Mouse (Mus musculus) neural tube, embryonic 12.5 days (tissue): ENCODE measurements at regions not wholly inside any gene's neighbourhood (a gene's known extent, or its start where the extent isn't known, plus 50 kb on each side); places are given as distances from the start of the nearest gene placed in this dataset.
A peak's percentile ranks its signal among the peaks of the same experiment; 100 is the strongest.

Experiments
- ATAC-seq: fragments of 200-750 bp; cut with Nextera tagmentation; 2 replicates; pipeline ENCODE4 v1.8.0; 2017; ENCODE audit warnings: low read depth, mild to moderate bottlenecking, moderate TSS enrichment, moderate library complexity; ENCODE audit not compliant: low FRiP score
- H3K27ac ChIP-seq: fragments of 300-500 bp; sonication (generic); 2 replicates; pipeline ENCODE4 v1.5.1; 2016
- H3K27me3 ChIP-seq: fragments of 300-500 bp; sonication (generic); replicated peaks from 2 replicates; pipeline ENCODE4 v1.6.1; 2016; ENCODE audit warnings: mild to moderate bottlenecking
- H3K36me3 ChIP-seq: fragments of 300-500 bp; sonication (generic); 2 replicates; pipeline ENCODE4 v1.6.1; 2016; ENCODE audit warnings: mild to moderate bottlenecking
- H3K4me1 ChIP-seq: fragments of 300-500 bp; sonication (generic); 2 replicates; pipeline ENCODE4 v1.6.1; 2016
- H3K4me2 ChIP-seq: fragments of 300-500 bp; sonication (generic); replicated peaks from 2 replicates; pipeline ENCODE4 v1.6.1; 2016; ENCODE audit warnings: mild to moderate bottlenecking
- H3K4me3 ChIP-seq: fragments of 300-500 bp; sonication (generic); 2 replicates; pipeline ENCODE4 v1.5.1; 2016
- H3K9ac ChIP-seq: fragments of 300-500 bp; sonication (generic); 2 replicates; pipeline ENCODE4 v1.6.1; 2016; ENCODE audit warnings: mild to moderate bottlenecking
- H3K9me3 ChIP-seq: fragments of 300-500 bp; sonication (generic); 2 replicates; pipeline ENCODE4 v1.6.1; 2016; ENCODE audit warnings: mild to moderate bottlenecking
- WGBS: fragments of 180-500 bp; shearing (Covaris S2); methylation state at CpG from one replicate; pipeline ENCODE4 v1.1.7; 2016; 5-methylcytosine and 5-hydroxymethylcytosine counted together

DNA sequence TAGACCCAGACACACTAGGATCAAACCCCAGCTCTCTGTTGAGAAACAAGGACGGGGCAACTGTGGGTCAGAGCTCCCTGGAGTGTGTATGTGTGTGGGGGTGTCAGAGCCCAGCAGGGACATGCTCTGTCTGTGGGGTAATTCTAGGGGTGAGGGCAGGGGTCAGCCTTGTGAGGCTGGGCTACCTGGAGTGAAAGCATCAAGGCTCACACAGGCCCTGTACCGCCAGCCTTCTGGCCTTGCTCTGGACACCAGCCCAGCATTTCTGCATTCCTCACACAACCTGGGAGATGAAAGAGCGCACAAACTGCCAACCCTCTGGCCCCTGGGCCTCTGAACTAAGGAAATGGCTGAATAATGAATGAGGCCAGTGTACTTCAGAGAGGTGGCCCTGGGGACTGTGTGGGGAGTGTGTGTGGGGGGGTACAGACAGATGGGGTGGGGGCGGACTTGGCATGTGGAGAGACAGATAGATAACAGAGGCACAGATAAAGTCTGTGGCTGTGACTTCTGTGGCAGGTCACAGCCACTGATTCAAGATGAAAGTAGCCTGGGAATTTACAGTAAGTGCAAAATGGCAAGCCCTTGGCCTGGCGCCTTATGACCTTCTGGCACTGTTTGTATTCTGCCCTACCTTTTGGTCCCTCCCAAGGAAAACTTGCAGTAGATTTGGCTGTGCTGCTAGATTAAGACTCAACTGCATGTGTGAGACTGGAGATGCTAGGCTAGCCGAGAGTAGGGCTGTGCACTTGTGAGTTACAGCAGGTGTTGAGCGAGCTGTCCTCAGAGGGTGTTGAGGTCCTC lies 135.2 kb upstream of the 4931429L15Rik start:
- no peak overlapping the region for H3K4me3 ChIP-seq
- WGBS: 56% methylated on average over 7 of the region's 7 CpGs
- no peak overlapping the region for H3K4me2 ChIP-seq
- H3K36me3 ChIP-seq: no peaks in the 10 kb centered on the region
- no peak for ATAC-seq
- H3K9ac ChIP-seq: no peak overlapping the region
- no peaks in the 10 kb centered on the region for H3K27me3 ChIP-seq
- H3K9me3 ChIP-seq: no peaks in the 10 kb centered on the region
- peaks cover 10% of the 10 kb centered on the region for H3K4me1 ChIP-seq
- H3K27ac ChIP-seq: no peak overlapping the region

DNA sequence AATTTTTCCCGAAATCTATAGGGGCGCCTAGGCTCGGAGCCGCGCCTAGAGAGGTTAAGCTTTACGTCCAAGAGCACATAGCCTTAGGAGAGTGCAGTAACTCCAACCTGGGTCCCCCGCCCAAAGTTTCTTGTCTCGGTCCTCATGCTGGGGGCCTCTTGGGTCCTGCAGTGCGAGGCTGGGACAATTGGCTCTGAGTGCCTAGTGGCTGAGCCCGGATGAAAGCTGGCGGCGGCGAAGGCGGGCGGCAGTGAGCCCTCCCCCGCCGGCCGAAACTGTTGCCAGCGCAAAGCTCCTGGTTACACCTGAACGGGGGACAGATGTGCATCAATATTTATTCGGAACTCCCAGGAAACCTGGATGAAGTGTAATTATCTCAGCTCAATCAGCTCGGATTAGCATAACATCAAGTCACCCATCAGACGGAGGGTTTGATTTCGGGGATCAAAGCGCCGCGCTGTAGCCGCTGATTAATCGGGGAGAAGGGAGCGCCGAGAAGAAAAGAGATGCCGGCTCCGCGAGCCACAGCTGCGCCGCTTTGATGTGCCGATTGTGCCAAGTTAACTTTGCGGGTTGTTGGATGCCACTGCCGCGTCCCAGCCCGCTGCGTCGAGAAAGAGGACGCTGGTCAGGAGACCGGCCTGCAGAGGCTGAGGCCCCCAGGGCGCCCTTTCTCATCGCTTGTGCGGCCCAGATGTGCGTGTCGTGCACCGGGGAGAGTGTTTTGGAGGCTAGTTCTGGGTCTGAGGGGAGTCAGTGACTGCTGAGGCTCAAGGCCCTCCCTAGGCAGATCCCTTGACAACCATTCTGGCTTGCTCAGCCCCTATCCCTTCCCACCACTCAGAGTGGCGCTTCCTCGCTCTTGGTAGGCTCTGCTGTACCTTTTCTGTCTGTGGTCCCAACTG lies 123.7 kb upstream of the 4931429L15Rik start:
- Histone ChIP-seq H3K9me3 (no peaks in the 10 kb centered on the region), H3K36me3 (no peaks in the 10 kb centered on the region), H3K27me3 (peaks cover 41% of the 10 kb centered on the region), H3K4me1 (peaks cover 12% of the 10 kb centered on the region), H3K9ac (0 out of 2 replicates have a peak overlapping the region, but pooled peaks have one; percentile 22), H3K4me3 (peak overlapping the region; percentile 31), H3K27ac (no peak overlapping the region), H3K4me2 (peak overlapping the region; percentile 75)
- ATAC-seq: no peak
- 1% methylated on average over 53 of the region's 53 CpGs for WGBS

DNA sequence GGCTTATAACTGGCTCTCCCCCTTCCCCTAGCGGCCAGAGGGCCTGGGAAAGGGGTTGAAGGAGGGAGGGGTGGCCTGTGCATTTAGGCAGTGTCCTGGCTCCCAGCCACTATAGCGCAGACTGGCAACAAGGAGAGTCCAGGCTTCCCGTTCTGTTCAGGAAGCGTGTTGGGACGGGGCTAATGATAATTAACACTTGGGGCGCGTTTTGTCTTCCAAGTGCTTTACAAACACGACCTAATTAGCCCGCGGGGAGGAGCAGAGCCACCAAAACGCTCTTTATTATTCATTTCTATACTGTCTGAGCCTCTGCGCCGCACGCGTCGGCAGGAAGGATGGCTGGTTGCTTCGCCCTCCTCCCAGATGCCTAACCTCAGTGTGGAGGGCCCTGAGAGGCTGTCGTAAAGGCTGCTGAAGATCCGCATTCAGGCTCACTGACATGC lies 123.0 kb upstream of the 4931429L15Rik start:
- ATAC-seq: peak; percentile 44; the same call in 1 of the 2 replicates
- no peak overlapping the region for H3K27ac ChIP-seq
- H3K9ac ChIP-seq: 0 out of 2 replicates have a peak overlapping the region, but pooled peaks have one; percentile 22
- H3K27me3 ChIP-seq: peaks cover 41% of the 10 kb centered on the region
- under 1% methylated on average over 19 of the region's 19 CpGs for WGBS
- peak overlapping the region; percentile 75 for H3K4me2 ChIP-seq
- no peaks in the 10 kb centered on the region for H3K36me3 ChIP-seq
- peak overlapping the region; percentile 31 for H3K4me3 ChIP-seq
- H3K4me1 ChIP-seq: peaks cover 12% of the 10 kb centered on the region
- no peaks in the 10 kb centered on the region for H3K9me3 ChIP-seq

DNA sequence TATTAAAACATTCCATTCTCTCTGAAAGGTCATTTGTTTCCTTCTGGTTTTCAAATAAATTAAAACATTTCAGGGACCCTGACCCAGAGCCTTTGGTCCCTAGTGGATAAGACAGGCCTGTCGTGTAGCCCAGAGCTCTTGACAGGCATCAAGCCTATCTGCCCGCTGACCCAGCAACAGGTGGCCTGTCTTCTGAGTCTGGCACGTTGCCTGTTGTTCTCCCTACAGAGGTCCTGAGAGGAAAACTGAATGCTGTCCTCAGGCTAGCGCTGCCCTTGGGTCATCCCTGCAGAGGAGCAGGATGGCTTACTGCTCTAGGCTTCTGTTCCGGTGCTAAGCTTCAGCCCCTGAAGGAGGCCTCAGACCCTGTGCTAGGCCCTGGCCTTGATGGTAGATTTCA lies 120.4 kb upstream of the 4931429L15Rik start:
- no peaks in the 10 kb centered on the region for H3K36me3 ChIP-seq
- no peak overlapping the region for H3K4me2 ChIP-seq
- H3K27ac ChIP-seq: no peak overlapping the region
- no peak overlapping the region for H3K4me3 ChIP-seq
- peaks cover 12% of the 10 kb centered on the region for H3K4me1 ChIP-seq
- WGBS: 68% methylated on average over 5 of the region's 5 CpGs
- no peak overlapping the region for H3K9ac ChIP-seq
- peaks cover 40% of the 10 kb centered on the region for H3K27me3 ChIP-seq
- H3K9me3 ChIP-seq: peaks cover 5% of the 10 kb centered on the region; the same call in 1 of the 2 replicates
- ATAC-seq: no peak

DNA sequence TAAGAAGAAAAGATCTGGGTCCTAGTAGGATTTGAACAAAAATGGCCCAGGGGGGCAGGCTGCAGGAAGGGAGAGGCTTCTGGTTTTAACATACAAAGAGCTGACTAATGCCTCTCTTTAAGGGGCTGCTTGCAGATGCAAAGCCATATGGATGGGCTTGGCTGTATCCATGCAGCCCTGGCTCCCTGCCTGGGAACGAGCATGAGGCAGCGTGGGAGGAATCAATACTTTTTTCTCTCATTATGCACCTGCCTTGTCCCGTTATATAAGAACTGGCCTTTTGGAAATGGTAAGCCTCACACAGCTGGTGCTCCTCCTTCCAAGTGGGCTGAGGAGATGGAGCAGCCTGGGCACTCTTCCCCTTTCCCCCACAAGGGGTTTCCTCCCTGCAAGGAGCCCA lies 114.9 kb upstream of the 4931429L15Rik start:
- H3K36me3 ChIP-seq: no peaks in the 10 kb centered on the region
- WGBS: 87% methylated on average over 3 of the region's 3 CpGs
- no peak overlapping the region for H3K4me3 ChIP-seq
- no peak overlapping the region for H3K9ac ChIP-seq
- no peaks in the 10 kb centered on the region for H3K4me1 ChIP-seq
- H3K27ac ChIP-seq: no peak overlapping the region
- H3K9me3 ChIP-seq: peaks cover 9% of the 10 kb centered on the region; the same call in 1 of the 2 replicates
- no peak for ATAC-seq
- no peaks in the 10 kb centered on the region for H3K27me3 ChIP-seq
- H3K4me2 ChIP-seq: no peak overlapping the region

DNA sequence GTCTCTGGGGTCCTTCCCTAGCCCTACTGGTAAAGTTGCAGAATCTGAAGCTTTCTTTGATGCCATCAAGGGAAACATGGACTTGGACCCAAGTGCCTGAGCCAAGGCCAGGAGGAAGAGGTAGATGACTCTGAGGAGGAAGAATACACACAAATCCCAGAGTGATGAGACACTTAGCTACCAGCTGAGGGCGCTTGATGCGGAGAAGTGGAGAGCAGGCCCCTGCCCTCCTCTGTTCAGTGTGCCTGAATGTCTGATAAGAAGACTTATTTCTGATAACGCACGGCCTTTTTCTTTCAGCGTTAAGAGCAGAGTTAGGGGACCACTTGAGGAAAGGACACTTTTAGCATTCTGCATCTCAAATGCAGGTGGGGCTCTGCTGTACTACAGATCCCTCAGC lies 113.9 kb upstream of the 4931429L15Rik start:
- 84% methylated on average over 5 of the region's 5 CpGs for WGBS
- H3K4me1 ChIP-seq: no peaks in the 10 kb centered on the region

DNA sequence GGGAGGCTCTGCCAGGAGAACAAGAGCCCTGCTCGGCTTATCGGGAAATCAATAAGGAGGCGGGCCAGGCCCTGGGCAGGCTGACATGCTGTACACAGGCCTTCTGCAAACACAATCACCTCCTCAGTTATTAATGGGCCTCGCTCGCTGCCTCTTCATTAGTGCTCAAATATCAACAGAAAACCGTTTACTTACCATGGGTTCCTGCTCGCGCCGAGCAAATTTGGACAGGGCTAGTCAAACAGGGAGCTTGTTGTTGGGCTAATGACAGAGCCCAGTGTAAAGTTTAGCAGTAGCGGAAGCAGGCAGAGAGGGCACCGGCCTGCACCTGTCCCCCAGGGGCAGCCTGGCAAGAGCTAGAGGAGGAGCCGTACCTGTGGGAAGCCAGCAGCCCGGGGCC lies 111.3 kb upstream of the 4931429L15Rik start:
- Histone ChIP-seq H3K36me3 (no peaks in the 10 kb centered on the region), H3K9me3 (peaks cover 9% of the 10 kb centered on the region; the same call in 1 of the 2 replicates), H3K27me3 (no peaks in the 10 kb centered on the region), H3K9ac (no peak overlapping the region), H3K27ac (no peak overlapping the region), H3K4me3 (no peak overlapping the region), H3K4me1 (no peaks in the 10 kb centered on the region), H3K4me2 (no peak overlapping the region)
- no peak for ATAC-seq
- WGBS: 76% methylated on average over 13 of the region's 13 CpGs

More for the DNA sequence above, 113.9 kb upstream of the 4931429L15Rik start:
- H3K36me3 ChIP-seq: no peaks in the 10 kb centered on the region
- no peaks in the 10 kb centered on the region for H3K27me3 ChIP-seq
- H3K27ac ChIP-seq: no peak overlapping the region
- H3K9ac ChIP-seq: no peak overlapping the region
- no peak overlapping the region for H3K4me3 ChIP-seq
- H3K4me2 ChIP-seq: no peak overlapping the region
- ATAC-seq: no peak
- H3K9me3 ChIP-seq: peaks cover 9% of the 10 kb centered on the region; the same call in 1 of the 2 replicates

DNA sequence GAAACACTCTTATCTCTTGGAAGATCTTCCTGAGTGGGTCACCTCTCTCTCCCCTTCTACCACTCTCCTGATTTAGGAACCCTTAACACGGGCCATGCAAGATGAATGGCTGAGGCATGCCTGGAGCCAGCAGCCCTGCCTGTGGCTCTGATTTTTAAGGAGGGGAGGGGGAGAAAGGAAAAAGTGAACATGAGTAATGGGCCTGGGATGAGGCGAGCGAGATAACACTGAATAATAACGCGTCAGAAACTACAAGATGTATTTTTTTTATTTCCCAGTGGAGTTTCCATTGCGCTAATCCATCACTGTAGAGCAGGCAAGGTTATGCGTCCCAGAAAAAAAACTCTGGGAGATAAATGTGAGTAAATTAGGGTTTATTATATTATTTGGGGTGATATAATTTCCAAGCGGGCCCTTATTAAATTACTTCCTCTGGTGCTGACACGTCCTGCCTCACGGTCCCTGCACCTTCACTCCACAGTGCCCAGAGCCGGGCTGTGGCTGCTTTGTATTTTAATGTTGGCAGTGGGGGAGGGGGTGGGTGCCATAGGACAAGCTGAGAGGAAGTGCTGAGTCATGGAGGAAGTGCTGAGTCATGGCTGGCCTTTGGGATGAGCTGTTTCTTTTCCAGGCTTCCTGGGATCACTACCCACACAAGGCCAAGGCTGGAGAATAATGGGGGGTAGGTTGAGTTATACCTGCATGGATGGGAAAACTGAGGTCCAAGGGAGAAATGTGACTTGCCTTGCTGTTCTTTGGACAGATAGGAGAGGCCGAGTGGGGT lies 103.6 kb upstream of the 4931429L15Rik start:
- H3K4me1 ChIP-seq: peaks cover 3% of the 10 kb centered on the region
- no peak overlapping the region for H3K4me2 ChIP-seq
- no peaks in the 10 kb centered on the region for H3K36me3 ChIP-seq
- 0 out of 2 replicates have a peak, but pooled peaks cover 3% of the 10 kb centered on the region for H3K27me3 ChIP-seq
- no peaks in the 10 kb centered on the region for H3K9me3 ChIP-seq
- no peak overlapping the region for H3K9ac ChIP-seq
- no peak for ATAC-seq
- H3K27ac ChIP-seq: no peak overlapping the region
- H3K4me3 ChIP-seq: no peak overlapping the region
- 77% methylated on average over 12 of the region's 12 CpGs for WGBS

DNA sequence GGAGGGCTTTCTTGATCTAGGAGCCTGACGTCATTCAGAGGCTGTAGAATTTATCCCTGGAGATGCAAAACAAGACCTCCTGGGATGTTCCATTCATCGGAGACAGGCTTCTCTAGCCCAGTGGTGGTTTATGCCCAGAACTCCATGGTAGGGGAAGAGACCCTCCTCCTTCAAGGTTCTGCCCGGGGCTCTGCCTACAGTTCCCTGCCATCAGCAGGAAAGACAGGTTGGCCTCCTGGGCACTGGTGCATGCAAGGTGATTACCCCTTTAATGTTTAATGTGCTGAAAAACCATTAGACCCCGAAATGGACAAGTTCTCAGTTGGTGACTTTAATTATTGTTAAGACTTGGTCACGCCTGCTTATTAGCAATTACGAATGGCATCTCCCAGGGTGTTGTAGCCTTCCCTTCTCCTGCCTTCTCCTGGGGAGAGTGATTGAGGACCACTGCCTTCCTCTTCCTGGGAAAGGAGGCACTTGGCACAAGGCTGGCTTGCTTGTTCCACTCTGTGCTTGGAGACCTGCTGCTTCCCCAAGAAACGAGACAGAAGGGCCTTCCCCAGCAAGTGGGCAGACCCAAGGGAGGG lies 102.0 kb upstream of the 4931429L15Rik start:
- Histone ChIP-seq H3K36me3 (no peaks in the 10 kb centered on the region), H3K9me3 (no peaks in the 10 kb centered on the region), H3K4me3 (no peak overlapping the region), H3K4me1 (peaks cover 3% of the 10 kb centered on the region), H3K27me3 (peaks cover 3% of the 10 kb centered on the region; the same call in 1 of the 2 replicates), H3K27ac (no peak overlapping the region), H3K9ac (no peak overlapping the region), H3K4me2 (no peak overlapping the region)
- no peak for ATAC-seq
- WGBS: 25% methylated on average over 7 of the region's 7 CpGs

DNA sequence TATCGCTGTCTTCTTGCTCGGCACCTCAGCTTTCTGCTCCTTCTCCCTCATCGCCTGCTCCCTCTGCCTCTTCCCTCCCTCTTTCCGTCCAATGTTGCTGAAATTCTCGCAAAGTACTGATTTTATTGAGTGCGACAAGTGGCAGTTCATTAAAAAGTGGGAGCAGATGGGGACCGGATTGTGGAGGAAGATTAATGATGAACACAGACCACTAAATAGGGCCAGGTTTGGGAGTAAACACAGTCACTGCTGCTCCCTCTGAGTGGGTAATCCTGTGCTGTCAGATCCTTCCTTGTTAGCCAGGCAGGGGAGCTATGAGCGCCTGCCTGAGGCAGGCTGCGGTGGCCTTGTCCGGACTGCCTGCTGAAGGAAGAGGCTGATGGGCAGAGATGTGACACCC lies 91.9 kb upstream of the 4931429L15Rik start:
- H3K27me3 ChIP-seq: 0 out of 2 replicates have a peak, but pooled peaks cover 6% of the 10 kb centered on the region
- H3K9ac ChIP-seq: no peak overlapping the region
- peaks cover 9% of the 10 kb centered on the region; the same call in 1 of the 2 replicates for H3K9me3 ChIP-seq
- no peaks in the 10 kb centered on the region for H3K36me3 ChIP-seq
- 76% methylated on average over 10 of the region's 10 CpGs for WGBS
- no peaks in the 10 kb centered on the region for H3K4me1 ChIP-seq
- H3K27ac ChIP-seq: no peak overlapping the region
- H3K4me3 ChIP-seq: no peak overlapping the region
- ATAC-seq: no peak
- H3K4me2 ChIP-seq: no peak overlapping the region

DNA sequence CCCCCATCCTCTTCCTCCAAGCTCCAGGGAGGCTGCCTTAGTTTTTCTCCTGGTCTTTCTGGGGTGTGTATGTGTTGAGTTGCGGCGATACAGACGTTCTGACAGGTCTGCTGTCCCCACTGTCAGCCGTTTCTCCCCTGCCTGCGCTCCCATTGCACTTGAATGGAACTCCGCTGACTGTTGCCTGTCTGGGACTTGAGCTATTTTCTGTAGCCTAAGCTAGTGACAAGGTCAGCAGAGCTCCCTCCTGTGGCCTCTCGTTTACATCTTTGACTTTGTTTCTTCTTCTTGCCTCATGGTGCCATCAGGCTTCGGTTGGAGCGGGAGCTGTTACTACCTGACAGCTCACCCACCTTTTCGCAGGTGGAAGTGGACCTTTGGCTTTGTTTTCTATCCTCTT lies 89.0 kb upstream of the 4931429L15Rik start:
- no peaks in the 10 kb centered on the region for H3K4me1 ChIP-seq
- ATAC-seq: no peak
- H3K27me3 ChIP-seq: 0 out of 2 replicates have a peak, but pooled peaks cover under 1% of the 10 kb centered on the region
- H3K9me3 ChIP-seq: peaks cover 9% of the 10 kb centered on the region; the same call in 1 of the 2 replicates
- H3K36me3 ChIP-seq: no peaks in the 10 kb centered on the region
- H3K27ac ChIP-seq: no peak overlapping the region
- no peak overlapping the region for H3K4me2 ChIP-seq
- WGBS: 71% methylated on average over 10 of the region's 10 CpGs
- no peak overlapping the region for H3K9ac ChIP-seq
- no peak overlapping the region for H3K4me3 ChIP-seq
